Mouse (Mus musculus) liver, embryonic 12.5 days (tissue): ENCODE results near the gene Olfml1. TPM values are rescaled to one million over a fixed set of nuclear protein-coding genes. Genes with fewer than 3 reads are reported as not detected.

Experiments
- ATAC-seq: fragments of 200-750 bp; cut with Nextera tagmentation; 2 replicates; pipeline ENCODE4 v1.8.0; 2017; ENCODE audit warnings: moderate number of reproducible peaks, mild to moderate bottlenecking, moderate library complexity
- H3K27ac ChIP-seq: fragments of 300-500 bp; sonication (generic); 2 replicates; pipeline ENCODE4 v1.5.1; 2016; ENCODE audit warnings: mild to moderate bottlenecking
- H3K27me3 ChIP-seq: fragments of 300-500 bp; sonication (generic); replicated peaks from 2 replicates; pipeline ENCODE4 v1.6.1; 2016; ENCODE audit warnings: mild to moderate bottlenecking, moderate library complexity
- H3K36me3 ChIP-seq: fragments of 300-500 bp; sonication (generic); 2 replicates; pipeline ENCODE4 v1.6.1; 2016; ENCODE audit warnings: mild to moderate bottlenecking, moderate library complexity
- H3K4me1 ChIP-seq: fragments of 300-500 bp; sonication (generic); 2 replicates; pipeline ENCODE4 v1.6.1; 2016
- H3K4me2 ChIP-seq: fragments of 300-500 bp; sonication (generic); 2 replicates; pipeline ENCODE4 v1.6.1; 2016; ENCODE audit warnings: mild to moderate bottlenecking, moderate library complexity
- H3K4me3 ChIP-seq: fragments of 300-500 bp; sonication (generic); 2 replicates; pipeline ENCODE4 v1.5.1; 2016; ENCODE audit warnings: mild to moderate bottlenecking, moderate library complexity
- H3K9ac ChIP-seq: fragments of 300-500 bp; sonication (generic); 2 replicates; pipeline ENCODE4 v1.6.1; 2016; ENCODE audit warnings: mild to moderate bottlenecking, moderate library complexity
- H3K9me3 ChIP-seq: fragments of 300-500 bp; sonication (generic); replicated peaks from 2 replicates; pipeline ENCODE4 v1.6.1; 2016; ENCODE audit warnings: mild to moderate bottlenecking, moderate library complexity
- WGBS: fragments of 180-500 bp; shearing (Covaris S2); methylation state at CpG from one replicate; pipeline ENCODE4 v1.1.7; 2016; ENCODE audit not compliant: insufficient replicate concordance; 5-methylcytosine and 5-hydroxymethylcytosine counted together
- polyA plus RNA-seq: library from polyadenylated mRNA; unstranded; fragments of >200 nt; fragmentation: Nextera tagmentation; extraction: Ambion mirVana; gene quantifications from 2 replicates; pipeline ENCODE4 v1.2.1, GENCODE M21; 2016

The Olfml1 gene
- 2.8 and 3.7 TPM in 2 replicates for polyA plus RNA-seq

DNA sequence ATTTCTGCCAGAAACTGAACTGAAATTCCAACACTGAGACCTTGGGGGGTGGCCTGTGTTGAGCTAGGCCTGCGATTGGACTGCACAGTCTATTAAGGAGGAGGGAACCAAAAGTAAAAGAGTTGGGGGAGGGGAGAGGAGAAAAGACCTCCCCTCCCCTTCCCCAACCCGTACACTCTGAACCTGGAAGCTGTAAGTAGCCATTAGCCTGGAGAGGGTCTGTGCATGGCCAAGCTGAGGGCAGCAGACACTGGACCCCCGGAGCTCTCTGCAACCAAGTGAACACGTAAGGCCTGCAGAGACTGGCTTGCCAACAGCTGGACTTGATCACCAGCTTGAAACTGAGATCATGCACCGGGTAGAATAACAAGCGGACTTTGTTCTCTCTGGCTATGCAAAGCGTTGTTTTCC lies at the start of gene Olfml1:
TSS of gene Olfml1 (plus strand) at position 186 of the 411 bp plus-strand sequence.
- Histone ChIP-seq H3K27ac (no peak within 1 kb of the TSS), H3K27me3 (no peaks in the 10 kb centered on the region), H3K9me3 (no peaks in the 10 kb centered on the region), H3K36me3 (no peaks in the 10 kb centered on the region), H3K9ac (no peak within 1 kb of the TSS), H3K4me3 (no peak within 1 kb of the TSS; the same call in 1 of the 2 replicates), H3K4me2 (peak within 1 kb of the TSS; percentile 25; the same call in 1 of the 2 replicates), H3K4me1 (no peaks in the 10 kb centered on the region)
- 59% methylated on average over 7 of the region's 7 CpGs for WGBS
- no peak for ATAC-seq

DNA sequence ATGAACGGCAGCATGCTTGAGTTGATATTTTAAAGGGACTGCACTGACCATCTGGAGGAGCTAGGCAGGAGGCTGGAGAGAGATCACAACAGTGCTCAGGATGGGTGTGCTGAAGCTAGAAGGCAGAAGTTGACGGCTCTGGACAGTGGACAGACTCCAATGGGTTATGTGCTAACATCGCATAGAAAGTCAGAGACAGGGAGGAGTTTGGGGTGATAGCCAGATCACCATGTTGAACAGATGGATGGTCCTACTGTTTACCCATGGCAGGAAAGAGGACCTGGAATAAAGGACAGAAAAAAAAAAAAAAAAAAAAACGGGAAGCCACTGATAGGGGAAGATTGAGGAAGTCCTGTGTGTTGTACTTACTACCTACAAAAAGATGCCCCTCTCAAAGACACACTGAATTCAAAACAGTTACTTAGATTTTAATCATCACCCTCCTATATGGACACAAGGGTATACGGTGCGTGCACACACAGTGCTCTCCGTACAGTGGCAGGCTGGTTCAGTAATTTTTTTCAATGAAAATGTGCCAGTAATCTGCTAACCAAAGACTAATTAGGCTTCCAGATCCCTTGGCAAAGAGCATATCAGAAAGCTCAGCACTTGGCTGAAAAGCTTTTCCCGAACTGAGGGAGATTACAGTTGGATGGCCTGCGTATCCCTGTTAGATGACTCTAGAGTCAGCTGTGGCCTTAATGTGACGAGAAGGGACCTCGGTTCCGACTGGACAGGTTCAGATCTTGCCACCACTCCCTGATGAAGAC lies 47.8 kb upstream of the Olfml1 start:
- Histone ChIP-seq H3K36me3 (no peaks in the 10 kb centered on the region), H3K4me2 (no peak overlapping the region), H3K27me3 (no peaks in the 10 kb centered on the region), H3K9ac (no peak overlapping the region), H3K9me3 (no peaks in the 10 kb centered on the region), H3K27ac (no peak overlapping the region), H3K4me1 (no peaks in the 10 kb centered on the region), H3K4me3 (no peak overlapping the region)
- ATAC-seq, result no peak
- 72% methylated on average over 12 of the region's 12 CpGs for WGBS

- Histone ChIP-seq H3K27me3 (no peaks in the 10 kb centered on the region), H3K9me3 (no peaks in the 10 kb centered on the region), H3K27ac (no peak overlapping the region), H3K4me1 (no peaks in the 10 kb centered on the region), H3K36me3 (no peaks in the 10 kb centered on the region), H3K9ac (no peak overlapping the region), H3K4me3 (no peak overlapping the region), H3K4me2 (no peak overlapping the region)
- ATAC-seq, result no peak
- 64% methylated on average over 6 of the region's 6 CpGs for WGBS
Measured at GRCm38 (mm10) chr7:107521411-107521810, 45.8 kb upstream of the Olfml1 start.

GRCm38 (mm10) chr7:107526299-107526698 lies 40.9 kb upstream of the Olfml1 start:
- no peak for ATAC-seq
- Histone ChIP-seq H3K4me1 (no peaks in the 10 kb centered on the region), H3K27ac (no peak overlapping the region), H3K9me3 (no peaks in the 10 kb centered on the region), H3K4me3 (no peak overlapping the region), H3K9ac (no peak overlapping the region), H3K4me2 (no peak overlapping the region), H3K36me3 (no peaks in the 10 kb centered on the region), H3K27me3 (no peaks in the 10 kb centered on the region)
- 20% methylated on average over 1 of the region's 1 CpGs for WGBS

DNA sequence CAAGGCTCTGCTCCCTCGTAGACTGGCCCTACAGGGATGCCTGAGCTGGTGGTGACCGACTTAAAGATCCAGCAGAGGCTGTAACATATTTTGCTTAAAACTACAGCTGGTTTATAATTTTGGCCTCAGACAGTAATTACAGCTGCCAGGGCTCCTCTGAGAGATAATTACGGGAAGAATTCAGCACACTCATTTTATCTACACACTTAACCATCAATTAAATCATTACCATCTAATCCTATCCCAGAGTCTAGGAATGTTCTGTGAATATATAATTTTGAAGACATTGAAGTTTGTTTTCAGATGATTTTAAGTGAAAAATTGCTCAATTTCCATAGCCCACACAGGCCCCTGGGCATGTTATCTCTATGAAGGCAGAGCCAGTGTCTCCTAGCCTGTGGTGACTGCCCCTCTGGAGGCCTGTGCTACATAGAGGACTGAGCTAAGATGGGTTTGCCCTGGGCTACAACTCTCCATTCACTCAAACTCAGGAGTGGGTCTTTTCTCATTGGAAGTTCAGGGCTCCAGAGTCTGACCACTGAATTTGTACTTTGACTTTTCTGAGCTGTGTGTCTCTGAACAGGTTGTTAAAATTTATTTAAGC lies 39.0 kb upstream of the Olfml1 start:
- no peak for ATAC-seq
- no peaks in the 10 kb centered on the region for H3K36me3 ChIP-seq
- 60% methylated on average over 3 of the region's 3 CpGs for WGBS

DNA sequence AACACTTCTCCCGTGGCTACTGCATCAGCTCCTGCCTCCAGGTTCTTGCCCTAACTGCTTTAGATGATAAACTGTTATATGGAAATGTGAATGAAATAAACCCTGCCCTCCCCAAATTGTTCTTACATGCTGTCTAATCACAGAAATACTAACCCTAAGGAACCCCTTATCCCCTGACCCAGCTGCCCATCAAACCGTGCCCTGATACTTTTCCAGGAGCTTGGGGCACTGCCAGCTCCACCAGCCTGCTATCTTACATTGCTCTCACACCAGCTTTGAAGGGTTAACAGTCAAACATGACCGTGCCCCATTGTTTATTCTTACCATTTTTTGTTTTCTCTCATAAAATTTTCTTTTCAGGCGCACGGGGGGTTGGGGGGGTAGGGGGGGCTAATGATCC lies 37.9 kb upstream of the Olfml1 start:
- no peak for ATAC-seq
- no peaks in the 10 kb centered on the region for H3K36me3 ChIP-seq
- no peaks in the 10 kb centered on the region for H3K4me1 ChIP-seq
- H3K9me3 ChIP-seq, result no peaks in the 10 kb centered on the region
- no peak overlapping the region for H3K9ac ChIP-seq
- H3K27me3 ChIP-seq, result no peaks in the 10 kb centered on the region
- 44% methylated on average over 5 of the region's 5 CpGs for WGBS
- H3K27ac ChIP-seq, result no peak overlapping the region
- H3K4me3 ChIP-seq, result no peak overlapping the region
- H3K4me2 ChIP-seq, result no peak overlapping the region

More for the DNA sequence above, 39.0 kb upstream of the Olfml1 start:
- Histone ChIP-seq H3K9ac (no peak overlapping the region), H3K4me3 (no peak overlapping the region), H3K27ac (no peak overlapping the region), H3K9me3 (no peaks in the 10 kb centered on the region), H3K27me3 (no peaks in the 10 kb centered on the region), H3K4me1 (no peaks in the 10 kb centered on the region), H3K4me2 (no peak overlapping the region)

DNA sequence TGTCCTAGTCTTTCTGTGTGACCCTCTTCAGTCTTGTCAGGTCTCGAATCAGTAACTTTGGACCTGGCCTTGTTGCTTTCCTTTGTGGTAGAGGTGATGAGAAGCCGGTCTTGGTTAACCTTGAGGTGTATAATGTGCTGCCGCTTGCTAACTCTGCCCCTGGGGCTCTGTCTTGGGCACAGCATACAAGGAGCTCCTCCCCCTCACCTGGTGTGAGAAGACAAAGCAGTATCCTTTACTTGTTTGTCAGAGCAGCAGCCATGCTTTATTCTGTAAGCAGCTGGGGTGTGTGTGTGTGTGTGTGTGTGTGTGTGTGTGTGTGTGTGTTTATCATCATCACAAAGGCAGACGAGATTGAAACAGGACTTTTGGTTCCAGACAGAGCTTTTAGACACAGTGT lies 31.9 kb upstream of the Olfml1 start:
- Histone ChIP-seq H3K27me3 (no peaks in the 10 kb centered on the region), H3K9me3 (no peaks in the 10 kb centered on the region), H3K4me2 (no peak overlapping the region), H3K4me1 (no peaks in the 10 kb centered on the region), H3K9ac (no peak overlapping the region), H3K36me3 (no peaks in the 10 kb centered on the region), H3K4me3 (no peak overlapping the region), H3K27ac (no peak overlapping the region)
- WGBS, result 59% methylated on average over 4 of the region's 4 CpGs
- no peak for ATAC-seq

DNA sequence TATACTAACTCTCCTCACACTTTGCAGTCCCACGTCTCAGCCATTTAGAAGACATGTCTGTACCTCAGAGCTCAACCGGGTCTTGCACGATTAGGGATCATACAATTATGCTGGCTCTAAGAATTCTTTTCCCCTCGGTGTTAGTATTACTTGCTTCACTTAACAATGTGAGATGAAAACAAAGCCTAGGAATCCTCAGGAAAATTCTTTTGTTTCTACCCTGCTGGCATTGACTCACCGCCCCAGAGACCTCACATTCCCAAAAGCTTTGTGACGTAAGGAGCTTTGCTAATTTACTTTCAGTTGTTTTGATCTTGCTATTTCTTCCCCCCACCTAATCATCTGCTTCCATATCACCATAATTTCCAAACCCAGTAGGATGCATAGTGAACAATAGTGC lies 30.7 kb upstream of the Olfml1 start:
- 71% methylated on average over 6 of the region's 6 CpGs for WGBS

GRCm38 (mm10) chr7:107540034-107540433 lies 27.2 kb upstream of the Olfml1 start:
- WGBS, result 6% methylated on average over 4 of the region's 4 CpGs
- H3K27ac ChIP-seq, result no peak overlapping the region

More for the DNA sequence above, 30.7 kb upstream of the Olfml1 start:
- Histone ChIP-seq H3K36me3 (no peaks in the 10 kb centered on the region), H3K9me3 (no peaks in the 10 kb centered on the region), H3K4me2 (no peak overlapping the region), H3K9ac (no peak overlapping the region), H3K4me3 (no peak overlapping the region), H3K27me3 (no peaks in the 10 kb centered on the region), H3K4me1 (no peaks in the 10 kb centered on the region), H3K27ac (no peak overlapping the region)
- ATAC-seq, result no peak

DNA sequence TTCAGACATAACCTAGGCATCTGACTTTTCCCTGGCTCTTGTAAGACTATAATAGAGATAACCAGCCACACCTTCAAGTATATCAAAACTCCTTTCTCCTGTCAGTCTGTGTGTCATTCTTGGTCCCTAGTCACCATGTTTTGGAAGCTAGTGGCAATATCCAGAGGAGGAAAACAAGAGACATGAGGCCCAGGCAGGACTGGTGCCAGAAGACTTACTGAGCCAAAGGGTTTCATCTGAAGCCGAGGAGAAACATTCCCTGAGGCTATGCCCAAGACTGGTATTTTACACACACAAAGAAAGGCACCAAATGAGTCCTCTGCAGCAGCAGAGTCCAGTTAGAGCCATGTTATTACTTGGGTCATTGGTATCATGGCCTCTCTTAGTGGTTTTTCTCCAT lies 22.2 kb upstream of the Olfml1 start:
- 52% methylated on average over 1 of the region's 1 CpGs for WGBS
- H3K4me3 ChIP-seq, result no peak overlapping the region
- no peaks in the 10 kb centered on the region for H3K4me1 ChIP-seq
- H3K27ac ChIP-seq, result no peak overlapping the region
- ATAC-seq, result no peak
- no peaks in the 10 kb centered on the region for H3K36me3 ChIP-seq
- H3K9me3 ChIP-seq, result no peaks in the 10 kb centered on the region
- H3K4me2 ChIP-seq, result no peak overlapping the region
- H3K27me3 ChIP-seq, result no peaks in the 10 kb centered on the region
- H3K9ac ChIP-seq, result no peak overlapping the region

More at GRCm38 (mm10) chr7:107540034-107540433, 27.2 kb upstream of the Olfml1 start:
- Histone ChIP-seq H3K9ac (no peak overlapping the region), H3K4me1 (no peaks in the 10 kb centered on the region), H3K9me3 (no peaks in the 10 kb centered on the region), H3K4me3 (no peak overlapping the region), H3K27me3 (no peaks in the 10 kb centered on the region), H3K4me2 (no peak overlapping the region), H3K36me3 (no peaks in the 10 kb centered on the region)
- ATAC-seq, result no peak

DNA sequence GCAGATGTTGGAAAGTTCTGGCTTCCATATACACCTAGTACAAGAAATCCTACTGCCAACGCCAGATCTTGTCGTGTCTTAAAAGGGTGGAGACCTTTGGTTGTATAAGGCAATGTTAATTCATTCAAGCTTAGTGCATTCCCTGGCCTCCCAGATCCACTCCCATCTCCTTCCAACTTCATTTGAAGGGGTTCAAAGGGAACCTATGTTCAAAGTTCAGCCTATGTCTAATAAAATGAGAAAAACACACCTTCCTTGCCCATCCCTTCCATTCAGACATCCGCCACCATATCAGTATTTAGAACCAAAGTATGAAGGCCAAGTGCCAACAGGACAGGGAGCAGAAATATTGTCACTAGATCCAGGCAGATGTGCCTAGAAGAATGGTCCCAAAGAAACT lies 19.4 kb upstream of the Olfml1 start:
- H3K27me3 ChIP-seq, result no peaks in the 10 kb centered on the region
- no peak overlapping the region for H3K4me2 ChIP-seq
- no peak overlapping the region for H3K4me3 ChIP-seq
- no peak for ATAC-seq
- 74% methylated on average over 3 of the region's 3 CpGs for WGBS
- no peaks in the 10 kb centered on the region for H3K9me3 ChIP-seq
- H3K36me3 ChIP-seq, result no peaks in the 10 kb centered on the region
- no peak overlapping the region for H3K27ac ChIP-seq
- no peaks in the 10 kb centered on the region for H3K4me1 ChIP-seq
- no peak overlapping the region for H3K9ac ChIP-seq

DNA sequence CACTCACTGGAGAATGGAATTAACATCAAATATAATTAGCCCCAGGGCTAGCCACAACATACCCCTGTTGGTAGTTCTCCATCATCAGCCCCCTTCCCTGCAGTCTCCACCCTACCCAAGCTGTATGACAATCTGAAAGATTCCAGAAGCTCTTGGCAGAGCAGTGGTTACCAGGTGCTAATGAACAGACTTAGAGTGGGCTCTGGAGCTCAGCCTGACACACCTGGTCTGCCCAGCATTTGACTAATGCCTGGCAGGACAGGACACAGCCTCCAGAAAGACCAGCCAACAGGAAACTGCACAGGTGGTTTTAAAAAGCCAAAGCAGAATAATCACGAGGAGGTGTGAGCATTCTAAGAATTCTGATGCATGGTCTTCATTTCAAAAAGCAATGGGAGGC lies 13.8 kb upstream of the Olfml1 start:
- 56% methylated on average over 1 of the region's 1 CpGs for WGBS
- Histone ChIP-seq H3K9ac (no peak overlapping the region), H3K4me1 (no peaks in the 10 kb centered on the region), H3K4me3 (no peak overlapping the region), H3K27ac (no peak overlapping the region), H3K9me3 (no peaks in the 10 kb centered on the region), H3K4me2 (no peak overlapping the region), H3K27me3 (no peaks in the 10 kb centered on the region), H3K36me3 (no peaks in the 10 kb centered on the region)
- ATAC-seq, result no peak
